Mouse (Mus musculus) brain, embryonic 14.5 days (tissue): ENCODE data around the gene Minpp1.

Experiments used
- CTCF ChIP-seq: fragments of 200-500 bp; IDR thresholded peaks from 2 replicates; pipeline ENCODE4 v1.5.1; 2012; ENCODE audit warnings: inconsistent platforms, mild to moderate bottlenecking, moderate library complexity, borderline replicate concordance; ENCODE audit not compliant: insufficient read depth, insufficient read length; ENCODE audit errors: extremely low read depth
- POLR2A ChIP-seq: fragments of 200-500 bp; IDR thresholded peaks from 2 replicates; pipeline ENCODE4 v1.6.1; 2012; ENCODE audit warnings: mild to moderate bottlenecking, inconsistent platforms, borderline replicate concordance; ENCODE audit not compliant: poor library complexity, insufficient read depth, insufficient read length, severe bottlenecking; ENCODE audit errors: extremely low read depth

GRCm38 (mm10) chr19:32492339-32492738 is 6.8 kb downstream of the Minpp1 start:
- TF ChIP-seq CTCF (no peak), POLR2A (no peak)
